Mouse (Mus musculus) lung, embryonic 16.5 days (tissue): ENCODE data around the gene Hoxa5. TPM values are rescaled to one million over a fixed set of nuclear protein-coding genes. Genes with fewer than 3 reads are reported as not detected.

Source experiments
- ATAC-seq: fragments of 200-750 bp; cut with Nextera tagmentation; 2 replicates; pipeline ENCODE4 v1.8.0; 2017; ENCODE audit warnings: low read depth, mild to moderate bottlenecking, moderate library complexity
- H3K27ac ChIP-seq: fragments of 300-500 bp; sonication (generic); 2 replicates; pipeline ENCODE4 v1.5.1; 2014; ENCODE audit warnings: mild to moderate bottlenecking, control low read depth, low read length
- H3K27me3 ChIP-seq: fragments of 300-500 bp; sonication (generic); 2 replicates; pipeline ENCODE4 v1.6.1; 2014; ENCODE audit warnings: low read depth, low read length, mixed read lengths; ENCODE audit not compliant: control insufficient read depth, insufficient read depth
- H3K36me3 ChIP-seq: fragments of 300-500 bp; sonication (generic); 2 replicates; pipeline ENCODE4 v1.6.1; 2014; ENCODE audit warnings: low read length; ENCODE audit not compliant: control insufficient read depth, insufficient read depth
- H3K4me1 ChIP-seq: fragments of 300-500 bp; sonication (generic); replicated peaks from 2 replicates; pipeline ENCODE4 v1.6.1; 2014; ENCODE audit warnings: low read length, mixed read lengths; ENCODE audit not compliant: control insufficient read depth, insufficient read depth
- H3K4me2 ChIP-seq: fragments of 300-500 bp; sonication (generic); 2 replicates; pipeline ENCODE4 v1.6.1; 2014; ENCODE audit warnings: low read depth, low read length, control low read depth
- H3K4me3 ChIP-seq: fragments of 300-500 bp; sonication (generic); 2 replicates; pipeline ENCODE4 v1.5.1; 2014; ENCODE audit warnings: mild to moderate bottlenecking, low read length, control low read depth
- H3K9ac ChIP-seq: fragments of 300-500 bp; sonication (generic); 2 replicates; pipeline ENCODE4 v1.6.1; 2014; ENCODE audit warnings: low read length, control low read depth
- H3K9me3 ChIP-seq: fragments of 300-500 bp; sonication (generic); 2 replicates; pipeline ENCODE4 v1.6.1; 2016; ENCODE audit warnings: low read length; ENCODE audit not compliant: control insufficient read depth
- WGBS: fragments of 180-500 bp; shearing (Covaris S2); extraction: QIAGEN DNeasy Blood & Tissue Kit; methylation state at CpG from one replicate; pipeline ENCODE4 v1.1.7; 2014; 5-methylcytosine and 5-hydroxymethylcytosine counted together
- polyA plus RNA-seq: library from polyadenylated mRNA; unstranded; fragments of >200 nt; fragmentation: Nextera tagmentation; extraction: Ambion mirVana; gene quantifications from 2 replicates; pipeline ENCODE4 v1.2.1, GENCODE M21; 2015

The Hoxa5 gene
- polyA plus RNA-seq, result 32.3 and 36.3 TPM in 2 replicates

DNA sequence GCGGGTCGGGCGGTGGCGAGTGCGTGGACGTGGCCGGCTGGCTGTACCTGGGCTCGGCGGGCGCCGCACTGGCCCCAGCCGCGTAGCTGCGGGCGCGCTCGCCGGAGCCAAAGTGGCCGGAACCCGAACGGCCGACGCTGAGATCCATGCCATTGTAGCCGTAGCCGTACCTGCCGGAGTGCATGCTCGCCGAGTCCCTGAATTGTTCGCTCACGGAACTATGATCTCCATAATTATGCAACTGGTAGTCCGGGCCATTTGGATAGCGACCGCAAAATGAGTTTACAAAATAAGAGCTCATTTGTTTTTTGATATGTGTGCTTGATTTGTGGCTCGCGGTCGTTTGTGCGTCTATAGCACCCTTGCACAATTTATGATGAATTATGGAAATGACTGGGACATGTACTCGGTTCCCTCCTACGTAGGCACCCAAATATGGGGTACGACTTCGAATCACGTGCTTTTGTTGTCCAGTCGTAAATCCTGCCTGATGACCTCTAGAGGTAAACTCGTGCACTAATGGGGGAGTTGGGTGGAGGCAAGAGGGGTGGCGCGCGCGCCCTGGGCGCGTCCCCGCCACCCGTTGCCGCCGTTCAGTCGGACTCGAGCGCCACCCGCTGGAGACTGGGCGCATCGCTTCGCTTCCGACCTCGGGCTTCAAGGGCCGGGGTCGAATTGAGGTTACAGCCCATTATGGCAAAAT, at the start of gene Hoxa5:
Gene Hoxa5, minus strand, starts transcription at position 538 of the 703 bp plus-strand sequence.
- WGBS, result under 1% methylated on average over 65 of the region's 65 CpGs
- Histone ChIP-seq H3K9me3 (no peaks in the 10 kb centered on the region), H3K4me2 (peak within 1 kb of the TSS; percentile 73), H3K9ac (peak within 1 kb of the TSS; percentile 97), H3K27me3 (peaks cover 55% of the 10 kb centered on the region), H3K4me3 (peak within 1 kb of the TSS; percentile 85), H3K4me1 (peaks cover 2% of the 10 kb centered on the region; the same call in 1 of the 2 replicates), H3K27ac (peak within 1 kb of the TSS; percentile 93), H3K36me3 (no peaks in the 10 kb centered on the region)
- peak; percentile 91 for ATAC-seq

DNA sequence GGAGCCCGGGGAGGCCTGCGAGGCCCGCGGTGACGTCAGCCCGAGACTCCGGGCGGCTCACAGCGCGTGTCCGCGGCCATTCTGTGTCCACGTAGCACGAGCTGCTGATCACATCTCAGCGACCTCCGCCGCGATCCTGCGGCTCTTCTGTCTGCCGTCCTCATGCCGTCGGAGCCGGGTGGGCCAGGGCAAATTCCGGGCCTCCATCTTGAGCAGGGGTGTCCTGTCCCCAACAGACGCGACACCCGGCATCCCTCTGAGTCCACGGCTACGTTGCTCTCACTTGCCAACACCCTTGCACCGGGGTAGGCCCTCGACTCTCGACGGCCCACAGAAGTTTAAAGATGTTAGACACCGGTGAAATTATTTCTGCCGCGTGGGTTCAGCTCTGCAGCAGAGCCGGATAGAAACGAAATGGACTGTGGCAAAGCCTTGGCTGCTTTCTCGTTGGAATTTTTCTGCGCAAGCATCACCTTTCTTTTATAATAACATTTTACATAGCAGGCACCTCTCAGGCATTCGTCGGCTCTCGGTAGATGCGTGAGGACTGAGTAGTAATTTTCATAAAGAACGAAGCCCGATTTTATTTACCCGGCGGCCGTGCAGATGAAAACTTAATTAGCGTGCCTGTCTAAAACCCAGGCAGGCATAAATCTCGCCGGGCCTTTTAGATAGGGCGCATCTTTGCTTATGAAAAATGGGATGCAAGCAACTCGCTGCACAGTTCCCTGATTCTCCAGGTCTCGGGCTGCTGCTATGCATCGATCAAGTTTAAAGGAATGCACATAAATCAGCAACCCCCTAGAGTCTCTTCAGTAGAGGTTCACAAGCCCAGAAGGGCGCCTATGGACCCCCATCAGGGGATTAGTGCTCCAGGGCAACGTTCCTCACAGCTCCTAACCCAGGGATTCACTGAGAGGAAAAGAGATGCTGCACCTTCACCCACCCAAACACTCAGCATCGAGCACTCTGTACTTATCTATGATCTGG, 49.4 kb upstream of the Hoxa5 start:
- ATAC-seq, result no peak
- Histone ChIP-seq H3K36me3 (no peaks in the 10 kb centered on the region), H3K27me3 (peaks cover 86% of the 10 kb centered on the region), H3K4me1 (0 out of 2 replicates have a peak, but pooled peaks cover 3% of the 10 kb centered on the region), H3K27ac (no peak overlapping the region), H3K4me3 (peak overlapping the region; percentile 16; the same call in 1 of the 2 replicates), H3K9ac (no peak overlapping the region), H3K4me2 (no peak overlapping the region), H3K9me3 (no peaks in the 10 kb centered on the region)
- 1% methylated on average over 59 of the region's 59 CpGs for WGBS

GRCm38 (mm10) chr6:52252775-52253376, 48.5 kb upstream of the Hoxa5 start:
- Histone ChIP-seq H3K9me3 (no peaks in the 10 kb centered on the region), H3K4me3 (no peak overlapping the region), H3K9ac (no peak overlapping the region), H3K36me3 (no peaks in the 10 kb centered on the region), H3K27ac (no peak overlapping the region), H3K27me3 (peaks cover 86% of the 10 kb centered on the region), H3K4me1 (0 out of 2 replicates have a peak, but pooled peaks cover 3% of the 10 kb centered on the region), H3K4me2 (no peak overlapping the region)
- ATAC-seq, result no peak
- 1% methylated on average over 35 of the region's 35 CpGs for WGBS

GRCm38 (mm10) chr6:52252016-52252774, 47.8 kb upstream of the Hoxa5 start:
- WGBS, result 5% methylated on average over 24 of the region's 24 CpGs
- H3K4me1 ChIP-seq, result 0 out of 2 replicates have a peak, but pooled peaks cover 3% of the 10 kb centered on the region
- peaks cover 86% of the 10 kb centered on the region for H3K27me3 ChIP-seq
- H3K4me2 ChIP-seq, result no peak overlapping the region
- H3K27ac ChIP-seq, result no peak overlapping the region
- no peak overlapping the region for H3K4me3 ChIP-seq
- no peak overlapping the region for H3K9ac ChIP-seq
- H3K9me3 ChIP-seq, result no peaks in the 10 kb centered on the region
- no peaks in the 10 kb centered on the region for H3K36me3 ChIP-seq
- ATAC-seq, result no peak

GRCm38 (mm10) chr6:52251177-52251879, 46.9 kb upstream of the Hoxa5 start:
- 14% methylated on average over 7 of the region's 7 CpGs for WGBS
- no peak for ATAC-seq
- Histone ChIP-seq H3K27me3 (peaks cover 88% of the 10 kb centered on the region), H3K27ac (no peak overlapping the region), H3K4me2 (no peak overlapping the region), H3K9me3 (no peaks in the 10 kb centered on the region), H3K9ac (no peak overlapping the region), H3K4me3 (no peak overlapping the region), H3K4me1 (0 out of 2 replicates have a peak, but pooled peaks cover 3% of the 10 kb centered on the region), H3K36me3 (no peaks in the 10 kb centered on the region)

GRCm38 (mm10) chr6:52249826-52250225, 45.4 kb upstream of the Hoxa5 start:
- no peak overlapping the region for H3K4me3 ChIP-seq
- no peaks in the 10 kb centered on the region for H3K9me3 ChIP-seq
- H3K4me1 ChIP-seq, result 0 out of 2 replicates have a peak, but pooled peaks cover 5% of the 10 kb centered on the region
- H3K27ac ChIP-seq, result no peak overlapping the region
- H3K27me3 ChIP-seq, result peaks cover 92% of the 10 kb centered on the region
- ATAC-seq, result no peak
- H3K9ac ChIP-seq, result no peak overlapping the region
- under 1% methylated on average over 4 of the region's 4 CpGs for WGBS
- H3K4me2 ChIP-seq, result no peak overlapping the region
- no peaks in the 10 kb centered on the region for H3K36me3 ChIP-seq

DNA sequence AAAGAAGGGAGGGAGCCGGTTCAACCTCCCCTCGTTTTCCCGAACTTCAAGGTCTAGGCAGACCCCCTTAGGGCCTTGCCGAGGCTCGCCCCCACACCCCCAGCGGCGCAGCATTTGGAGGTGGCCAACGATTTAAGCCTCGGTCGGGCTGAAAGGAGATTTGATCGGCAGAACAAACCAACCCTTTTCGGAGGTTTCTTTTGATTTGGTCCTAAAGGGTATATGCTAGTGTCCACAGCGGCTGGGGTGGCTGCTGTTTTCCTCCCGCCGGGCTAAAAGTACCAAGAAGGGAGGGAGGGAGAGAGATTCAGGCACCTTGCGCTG, 45.0 kb upstream of the Hoxa5 start:
- H3K4me1 ChIP-seq, result 0 out of 2 replicates have a peak, but pooled peaks cover 5% of the 10 kb centered on the region
- H3K36me3 ChIP-seq, result no peaks in the 10 kb centered on the region
- no peak overlapping the region for H3K27ac ChIP-seq
- 0 out of 2 replicates have a peak overlapping the region, but pooled peaks have one; percentile 10 for H3K4me3 ChIP-seq
- H3K27me3 ChIP-seq, result peaks cover 95% of the 10 kb centered on the region
- H3K9me3 ChIP-seq, result no peaks in the 10 kb centered on the region
- no peak overlapping the region for H3K4me2 ChIP-seq
- no peak for ATAC-seq
- under 1% methylated on average over 16 of the region's 16 CpGs for WGBS
- no peak overlapping the region for H3K9ac ChIP-seq
